In genomic region chr2:74994998-74995397, GRCm38 (mm10) we compare ENCODE assay signal across 29 mouse cellular contexts.
DNase-seq lines count a peak whose midpoint lies in the region; ATAC-seq lines count a peak whose summit lies in the region.
"Had no signal": no experiment of that assay in that cellular context is flagged by ENCODE, and none has a peak within 500 bp of the region (broad histone marks: within the 10 kb centered on the region; RNA-seq: fewer than 3 reads in every experiment).

No protein-coding gene starts in this region.

- H3K4me3 ChIP-seq in kidney, embryonic 14.5 days (ENCODE audit: low read length): no peak overlapping the region
- no peak overlapping the region for H3K4me3 ChIP-seq in midbrain, embryonic 11.5 days (ENCODE audit: low read depth, low read length)
- H3K4me3 ChIP-seq in midbrain, embryonic 13.5 days (replicated peaks): no peak overlapping the region
- H3K4me3 ChIP-seq in brown adipose tissue, adult 24 weeks (ENCODE audit: insufficient read depth, low read depth, low read length): no peak overlapping the region
- H3K4me3 ChIP-seq: embryonic facial prominence, embryonic 10.5 days; embryonic facial prominence, embryonic 15.5 days; forebrain, embryonic 12.5 days; heart, adult 2 months; heart, embryonic 12.5 days; left cerebral cortex, adult 2 months; limb, embryonic 13.5 days; liver, embryonic 12.5 days; megakaryocyte, embryonic 14.5 days had no signal

- DNase-seq in kidney, adult 9 months: peak; percentile 11
- peak; percentile 31 for DNase-seq in midbrain, embryonic 11.5 days (ENCODE audit: low spot score, missing footprints)
- no peak for DNase-seq in frontal cortex, adult 2 months (ENCODE audit: extremely low spot score in 1 of 2, low spot score in 1 of 2)
- DNase-seq in cerebellum, postnatal 14 days: no peak
- DNase-seq: adrenal gland, postnatal 25 days; cerebellum, adult 18-20 months; cerebellum, postnatal 10 days; gastrocnemius, postnatal 25 days; heart, adult 2 months; heart, postnatal 4 days; liver, postnatal 0 days; lung, postnatal 36 days; midbrain, embryonic 14.5 days; thymus, postnatal 4 days had no signal

- H3K36me3 ChIP-seq in kidney, embryonic 14.5 days (ENCODE audit: control insufficient read depth, insufficient read depth, low read length): no peaks in the 10 kb centered on the region
- H3K36me3 ChIP-seq in midbrain, embryonic 11.5 days (ENCODE audit: control insufficient read depth, insufficient read depth, low read length): no peaks in the 10 kb centered on the region
- H3K36me3 ChIP-seq in midbrain, embryonic 13.5 days: no peaks in the 10 kb centered on the region
- H3K36me3 ChIP-seq: embryonic facial prominence, embryonic 10.5 days; embryonic facial prominence, embryonic 15.5 days; forebrain, embryonic 12.5 days; G1E; heart, embryonic 12.5 days; limb, embryonic 13.5 days; liver, embryonic 12.5 days had no signal

- no peak overlapping the region for H3K9ac ChIP-seq in kidney, embryonic 14.5 days (ENCODE audit: low read depth, low read length)
- H3K9ac ChIP-seq in midbrain, embryonic 11.5 days (ENCODE audit: low read length): no peak overlapping the region
- no peak overlapping the region for H3K9ac ChIP-seq in midbrain, embryonic 13.5 days (replicated peaks)
- H3K9ac ChIP-seq: embryonic facial prominence, embryonic 15.5 days; forebrain, embryonic 12.5 days; heart, embryonic 12.5 days; hindbrain, embryonic 14.5 days; limb, embryonic 13.5 days; liver, embryonic 12.5 days; liver, postnatal 0 days had no signal

- WGBS in kidney, embryonic 14.5 days: 5% methylated on average over 2 of the region's 2 CpGs
- 63% methylated on average over 2 of the region's 2 CpGs for WGBS in midbrain, embryonic 11.5 days
- WGBS in midbrain, embryonic 13.5 days: 33% methylated on average over 2 of the region's 2 CpGs

- no peak overlapping the region for H3K27ac ChIP-seq in kidney, embryonic 14.5 days (ENCODE audit: low read depth, low read length)
- no peak overlapping the region for H3K27ac ChIP-seq in midbrain, embryonic 11.5 days (ENCODE audit: low read depth, low read length)
- no peak overlapping the region for H3K27ac ChIP-seq in midbrain, embryonic 13.5 days
- H3K27ac ChIP-seq in brown adipose tissue, adult 24 weeks (replicated peaks; ENCODE audit: low read depth, low read length): peak overlapping the region; percentile 50
- H3K27ac ChIP-seq: embryonic facial prominence, embryonic 10.5 days; embryonic facial prominence, embryonic 15.5 days; forebrain, embryonic 12.5 days; heart, adult 2 months; hindbrain, embryonic 14.5 days; left cerebral cortex, adult 2 months; liver, embryonic 12.5 days had no signal

- H3K9me3 ChIP-seq in kidney, embryonic 14.5 days (ENCODE audit: control insufficient read depth, low read length): no peaks in the 10 kb centered on the region
- no peaks in the 10 kb centered on the region for H3K9me3 ChIP-seq in midbrain, embryonic 11.5 days (ENCODE audit: control insufficient read depth, low read length)
- H3K9me3 ChIP-seq in midbrain, embryonic 13.5 days: no peaks in the 10 kb centered on the region
- H3K9me3 ChIP-seq: embryonic facial prominence, embryonic 10.5 days; embryonic facial prominence, embryonic 15.5 days; forebrain, embryonic 12.5 days; G1E; heart, embryonic 12.5 days; limb, embryonic 13.5 days; liver, embryonic 12.5 days; megakaryocyte, embryonic 14.5 days had no signal

- H3K4me2 ChIP-seq in kidney, embryonic 14.5 days (replicated peaks; ENCODE audit: low read depth, low read length): no peak overlapping the region
- no peak overlapping the region for H3K4me2 ChIP-seq in midbrain, embryonic 11.5 days
- H3K4me2 ChIP-seq in midbrain, embryonic 13.5 days (replicated peaks): no peak overlapping the region
- H3K4me2 ChIP-seq: embryonic facial prominence, embryonic 15.5 days; forebrain, embryonic 12.5 days; heart, embryonic 12.5 days; hindbrain, embryonic 14.5 days; limb, embryonic 13.5 days; liver, embryonic 12.5 days had no signal

- no peaks in the 10 kb centered on the region for H3K27me3 ChIP-seq in kidney, embryonic 14.5 days (ENCODE audit: control insufficient read depth, insufficient read depth, low read length)
- H3K27me3 ChIP-seq in midbrain, embryonic 11.5 days (ENCODE audit: control insufficient read depth, insufficient read depth, low read length): no peaks in the 10 kb centered on the region
- no peaks in the 10 kb centered on the region for H3K27me3 ChIP-seq in midbrain, embryonic 13.5 days
- H3K27me3 ChIP-seq: forebrain, embryonic 12.5 days; heart, embryonic 12.5 days had no signal

- no peak for ATAC-seq in kidney, embryonic 14.5 days (ENCODE audit: low FRiP score, low TSS enrichment)
- no peak for ATAC-seq in midbrain, embryonic 11.5 days (ENCODE audit: low FRiP score)
- no peak for ATAC-seq in midbrain, embryonic 13.5 days
- ATAC-seq: CD4-positive, CD25-positive, alpha-beta regulatory T cell, adult 4 months; intestine, postnatal 0 days; liver, embryonic 12.5 days; liver, postnatal 0 days had no signal

- H3K4me1 ChIP-seq in kidney, embryonic 14.5 days (ENCODE audit: control insufficient read depth, insufficient read depth, low read length): 0 out of 2 replicates have a peak, but pooled peaks cover 6% of the 10 kb centered on the region
- H3K4me1 ChIP-seq in midbrain, embryonic 11.5 days (ENCODE audit: control insufficient read depth, insufficient read depth, low read length): no peaks in the 10 kb centered on the region
- no peaks in the 10 kb centered on the region for H3K4me1 ChIP-seq in midbrain, embryonic 13.5 days (replicated peaks)
- peaks cover 7% of the 10 kb centered on the region for H3K4me1 ChIP-seq in brown adipose tissue, adult 24 weeks (ENCODE audit: control insufficient read depth, insufficient read depth, insufficient read length, low read length)
- H3K4me1 ChIP-seq: forebrain, embryonic 12.5 days; liver, embryonic 12.5 days; megakaryocyte, embryonic 14.5 days had no signal

Comparison
In these comparisons a context has a peak if more than half of its experiments do, and no peak if none do; other contexts are left out.
1. DNase-seq: peak in kidney, adult 9 months (single experiment) and midbrain, embryonic 11.5 days (single experiment); none in frontal cortex, adult 2 months (0 of 2) and cerebellum, postnatal 14 days (0 of 2).